ENCODE assay signal across 8 mouse cellular contexts in the genomic region with DNA sequence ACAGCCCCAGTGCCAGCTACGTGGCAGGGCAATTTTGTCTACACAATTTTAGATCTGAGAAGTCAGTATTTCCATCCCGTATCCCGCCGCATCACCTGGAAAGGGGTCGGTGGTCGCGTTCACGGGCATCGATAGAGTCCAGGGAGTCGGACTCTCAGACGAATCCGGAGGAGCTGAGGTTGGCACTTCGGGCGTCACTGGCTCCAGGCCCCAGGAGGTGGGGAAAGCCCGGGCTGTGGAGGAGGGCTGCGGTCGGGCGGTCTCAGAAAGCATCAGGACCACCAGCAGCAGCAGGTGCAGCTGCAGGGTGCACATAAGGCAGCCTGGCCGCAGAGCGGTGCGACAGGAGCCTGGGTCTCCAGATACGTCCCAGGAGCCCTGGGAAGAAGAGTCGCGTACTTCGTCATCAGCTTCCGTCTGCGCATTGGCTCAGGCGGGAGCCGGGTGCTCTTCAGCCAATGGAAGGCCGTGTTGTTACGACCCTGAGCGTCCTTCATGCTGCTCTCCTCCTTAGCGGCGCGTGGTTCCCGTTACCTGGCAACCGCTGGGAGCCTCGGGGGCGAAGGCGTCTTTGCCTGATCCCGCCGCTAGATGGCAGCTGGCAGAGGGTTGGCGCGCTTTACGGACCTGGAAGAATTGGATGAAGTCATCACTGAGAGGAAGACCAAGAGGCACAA. TPM values are rescaled to one million over a fixed set of nuclear protein-coding genes. Genes with fewer than 3 reads are reported as not detected.
A peak's percentile ranks its signal among the peaks of the same experiment; 100 is the strongest.
DNase-seq lines count a peak whose midpoint lies in the region; ATAC-seq and TF ChIP-seq lines count a peak whose summit lies in the region.

A gene (minus strand): TSS at position 404 of the 677 bp plus-strand sequence.
A gene (plus strand): TSS at position 537 of the 677 bp plus-strand sequence.

- peaks cover 23% of the 10 kb centered on the region for H3K36me3 ChIP-seq in heart, embryonic 12.5 days
- H3K36me3 ChIP-seq in kidney, postnatal 0 days (ENCODE audit: insufficient read depth, low read length) = peaks cover 19% of the 10 kb centered on the region
- H3K36me3 ChIP-seq in liver, embryonic 11.5 days (ENCODE audit: control insufficient read depth, insufficient read depth, low read length) = peaks cover 3% of the 10 kb centered on the region; the same call in 1 of the 2 replicates
- peaks cover 4% of the 10 kb centered on the region; the same call in 1 of the 2 replicates for H3K36me3 ChIP-seq in stomach, embryonic 14.5 days (ENCODE audit: control insufficient read depth, insufficient read depth, low read length)

- H3K9me3 ChIP-seq in heart, embryonic 12.5 days (replicated peaks) = no peaks in the 10 kb centered on the region
- no peaks in the 10 kb centered on the region for H3K9me3 ChIP-seq in kidney, postnatal 0 days (replicated peaks; ENCODE audit: low read length)
- no peaks in the 10 kb centered on the region for H3K9me3 ChIP-seq in liver, embryonic 11.5 days (ENCODE audit: control insufficient read depth, low read length)
- no peaks in the 10 kb centered on the region for H3K9me3 ChIP-seq in stomach, embryonic 14.5 days (ENCODE audit: control insufficient read depth, low read depth, low read length)

- ATAC-seq in erythroid progenitor cell, adult 5-6 weeks (replicated peaks; ENCODE audit: low FRiP score, poor library complexity, severe bottlenecking) = peak; percentile 99
- ATAC-seq in heart, embryonic 12.5 days (ENCODE audit: insufficient number of reproducible peaks, low FRiP score) = peak; percentile 100
- peak; percentile 100 for ATAC-seq in kidney, postnatal 0 days (replicated peaks; ENCODE audit: low FRiP score, low read depth)
- ATAC-seq in liver, embryonic 11.5 days (replicated peaks; ENCODE audit: low FRiP score) = peak; percentile 100
- ATAC-seq in stomach, embryonic 14.5 days (ENCODE audit: insufficient number of reproducible peaks, insufficient read depth, low FRiP score, low read depth) = peak; percentile 100

- TF ChIP-seq CTCF in kidney, postnatal 0 days (IDR thresholded peaks at IDR 0.05; ENCODE audit: low read depth) = peak; percentile 99

- H3K9ac ChIP-seq in heart, embryonic 12.5 days = peak within 1 kb of the TSS; percentile 84
- peak within 1 kb of the TSS; percentile 57 for H3K9ac ChIP-seq in kidney, postnatal 0 days (ENCODE audit: low read depth, low read length)
- peak within 1 kb of the TSS; percentile 66 for H3K9ac ChIP-seq in liver, embryonic 11.5 days (ENCODE audit: low read depth, low read length)
- peak within 1 kb of the TSS; percentile 41; the same call in 1 of the 2 replicates for H3K9ac ChIP-seq in stomach, embryonic 14.5 days (replicated peaks; ENCODE audit: low read depth, low read length)

- 0 out of 2 replicates have a peak, but pooled peaks cover 3% of the 10 kb centered on the region for H3K27me3 ChIP-seq in heart, embryonic 12.5 days (replicated peaks)
- H3K27me3 ChIP-seq in kidney, postnatal 0 days (ENCODE audit: insufficient read depth, low read length) = no peaks in the 10 kb centered on the region
- no peaks in the 10 kb centered on the region for H3K27me3 ChIP-seq in liver, embryonic 11.5 days (replicated peaks; ENCODE audit: control insufficient read depth, insufficient read depth, low read length)
- no peaks in the 10 kb centered on the region for H3K27me3 ChIP-seq in stomach, embryonic 14.5 days (ENCODE audit: control insufficient read depth, insufficient read depth, low read length)

- DNase-seq in CD4-positive helper T cell, adult 2 months (ENCODE audit: low read depth, low spot score) = peak; percentile 96
- DNase-seq in brain, embryonic 18.5 days (ENCODE audit: low read depth, low spot score) = peak; percentile 95
- peak; percentile 99 for DNase-seq in kidney, postnatal 0 days (ENCODE audit: low spot score)
- DNase-seq in liver, embryonic 11.5 days (ENCODE audit: low spot score) = peak; percentile 95
- peak; percentile 98 for DNase-seq in naive thymus-derived CD4-positive, alpha-beta T cell, adult 2 months (ENCODE audit: low read depth)

- H3K27ac ChIP-seq in heart, embryonic 12.5 days (ENCODE audit: poor library complexity, severe bottlenecking) = no peak within 1 kb of the TSS
- H3K27ac ChIP-seq in kidney, postnatal 0 days = no peak within 1 kb of the TSS
- H3K27ac ChIP-seq in liver, embryonic 11.5 days (ENCODE audit: low read depth, low read length) = no peak within 1 kb of the TSS
- H3K27ac ChIP-seq in stomach, embryonic 14.5 days (ENCODE audit: low read length) = no peak within 1 kb of the TSS

- under 1% methylated on average over 45 of the region's 45 CpGs for WGBS in heart, embryonic 12.5 days
- whole genome bisulfite sequencing in kidney, postnatal 0 days = under 1% methylated on average over 45 of the region's 45 CpGs
- WGBS in liver, embryonic 11.5 days = under 1% methylated on average over 45 of the region's 45 CpGs
- under 1% methylated on average over 45 of the region's 45 CpGs for WGBS in stomach, embryonic 14.5 days

- peak within 1 kb of the TSS; percentile 86 for H3K4me2 ChIP-seq in heart, embryonic 12.5 days
- peak within 1 kb of the TSS; percentile 64 for H3K4me2 ChIP-seq in kidney, postnatal 0 days (ENCODE audit: low read length)
- H3K4me2 ChIP-seq in liver, embryonic 11.5 days = peak within 1 kb of the TSS; percentile 93
- H3K4me2 ChIP-seq in stomach, embryonic 14.5 days (replicated peaks; ENCODE audit: low read depth, low read length) = peak within 1 kb of the TSS; percentile 66

- H3K4me1 ChIP-seq in heart, embryonic 12.5 days (replicated peaks) = peaks cover 5% of the 10 kb centered on the region
- H3K4me1 ChIP-seq in kidney, postnatal 0 days (replicated peaks; ENCODE audit: insufficient read depth, low read length) = 0 out of 2 replicates have a peak, but pooled peaks cover 4% of the 10 kb centered on the region
- H3K4me1 ChIP-seq in liver, embryonic 11.5 days (replicated peaks; ENCODE audit: control insufficient read depth, insufficient read depth, low read length) = peaks cover 6% of the 10 kb centered on the region
- peaks cover 5% of the 10 kb centered on the region for H3K4me1 ChIP-seq in stomach, embryonic 14.5 days (ENCODE audit: control insufficient read depth, insufficient read depth, low read length)

- H3K4me3 ChIP-seq in heart, embryonic 12.5 days = peak within 1 kb of the TSS; percentile 88
- peak within 1 kb of the TSS; percentile 53 for H3K4me3 ChIP-seq in kidney, postnatal 0 days (replicated peaks; ENCODE audit: low read depth, low read length)
- H3K4me3 ChIP-seq in liver, embryonic 11.5 days (ENCODE audit: low read depth, low read length) = peak within 1 kb of the TSS; percentile 68
- peak within 1 kb of the TSS; percentile 67 for H3K4me3 ChIP-seq in stomach, embryonic 14.5 days (ENCODE audit: low read depth, low read length)

RNA-seq across cellular contexts. Expression of the first gene that starts in this region (rescaled TPM):
- total RNA-seq in erythroid progenitor cell, adult 5-6 weeks (2015; ENCODE audit: low replicate concordance) = 1.1 and 5.4 TPM in 2 replicates
- 0.45 TPM in 1 of 2 replicates, not detected in the other for total RNA-seq in erythroid progenitor cell, adult 5-6 weeks (2017; ENCODE audit: low replicate concordance)
- 10.6 and 11.1 TPM in 2 replicates for polyA plus RNA-seq in heart, embryonic 12.5 days (2016; fragmentation: Nextera tagmentation; extraction: Ambion mirVana)
- polyA plus RNA-seq in kidney, postnatal 0 days (2015; fragmentation: Nextera tagmentation; extraction: Ambion mirVana) = 9.3 and 11.0 TPM in 2 replicates
- polyA plus RNA-seq in liver, embryonic 11.5 days (2014; fragmentation: Nextera tagmentation; extraction: Ambion mirVana) = 4.9 and 5.0 TPM in 2 replicates
- 10.4 and 11.4 TPM in 2 replicates for polyA plus RNA-seq in stomach, embryonic 14.5 days (2014; fragmentation: Nextera tagmentation; extraction: Ambion mirVana)

RNA-seq across cellular contexts. Expression of the second gene that starts in this region (rescaled TPM):
- 10.5 and 18.4 TPM in 2 replicates for total RNA-seq in erythroid progenitor cell, adult 5-6 weeks (2015; ENCODE audit: low replicate concordance)
- 6.4 and 16.9 TPM in 2 replicates for total RNA-seq in erythroid progenitor cell, adult 5-6 weeks (2017; ENCODE audit: low replicate concordance)
- polyA plus RNA-seq in heart, embryonic 12.5 days (2016; fragmentation: Nextera tagmentation; extraction: Ambion mirVana) = 10.6 and 10.9 TPM in 2 replicates
- polyA plus RNA-seq in kidney, postnatal 0 days (2015; fragmentation: Nextera tagmentation; extraction: Ambion mirVana) = 8.5 and 9.1 TPM in 2 replicates
- polyA plus RNA-seq in liver, embryonic 11.5 days (2014; fragmentation: Nextera tagmentation; extraction: Ambion mirVana) = 3.0 and 3.8 TPM in 2 replicates
- 11.3 and 12.2 TPM in 2 replicates for polyA plus RNA-seq in stomach, embryonic 14.5 days (2014; fragmentation: Nextera tagmentation; extraction: Ambion mirVana)
